Mouse (Mus musculus): ENCODE measurements around the gene Sesn3.
"Not testable (repeated sequence)": the region's sequence is repeated elsewhere in the genome, so short reads cannot be mapped to it uniquely, and the experiment has no call there.

The Sesn3 gene

GRCm38 (mm10) chr9:14274986-14275720, at the start of gene Sesn3:
Gene Sesn3 (plus strand): TSS chr9:14275067.
- peak; percentile 20 for DNase-seq (ENCODE audit: low spot score)

- not testable (repeated sequence) for DNase-seq (ENCODE audit: low spot score)
Observed at GRCm38 (mm10) chr9:14227086-14227485, 47.8 kb upstream of the Sesn3 start.

GRCm38 (mm10) chr9:14233702-14234373, 41.0 kb upstream of the Sesn3 start:
- DNase-seq (ENCODE audit: low spot score): no peak

- no peak for DNase-seq (ENCODE audit: low spot score)
Observed at GRCm38 (mm10) chr9:14235286-14235685, 39.6 kb upstream of the Sesn3 start.

GRCm38 (mm10) chr9:14241003-14241402, 33.9 kb upstream of the Sesn3 start:
- DNase-seq (ENCODE audit: low spot score): not testable (repeated sequence)

- no peak for DNase-seq (ENCODE audit: low spot score)
Observed at GRCm38 (mm10) chr9:14242308-14242707, 32.6 kb upstream of the Sesn3 start.

- DNase-seq (ENCODE audit: low spot score): no peak
Observed at GRCm38 (mm10) chr9:14244528-14244927, 30.3 kb upstream of the Sesn3 start.

GRCm38 (mm10) chr9:14245013-14245586, 29.8 kb upstream of the Sesn3 start:
- DNase-seq (ENCODE audit: low spot score): no peak

GRCm38 (mm10) chr9:14246016-14246799, 28.7 kb upstream of the Sesn3 start:
- no peak for DNase-seq (ENCODE audit: low spot score)

- no peak for DNase-seq (ENCODE audit: low spot score)
Observed at GRCm38 (mm10) chr9:14247480-14248208, 27.2 kb upstream of the Sesn3 start.

GRCm38 (mm10) chr9:14248209-14248596, 26.7 kb upstream of the Sesn3 start:
- DNase-seq (ENCODE audit: low spot score): no peak

- DNase-seq (ENCODE audit: low spot score): no peak
Observed at GRCm38 (mm10) chr9:14261150-14261549, 13.7 kb upstream of the Sesn3 start.

- DNase-seq (ENCODE audit: low spot score): no peak
Observed at GRCm38 (mm10) chr9:14262568-14262972, 12.3 kb upstream of the Sesn3 start.

- no peak for DNase-seq (ENCODE audit: low spot score)
Observed at GRCm38 (mm10) chr9:14266470-14266869, 8.4 kb upstream of the Sesn3 start.

- DNase-seq (ENCODE audit: low spot score): no peak
Observed at GRCm38 (mm10) chr9:14268578-14268977, 6.3 kb upstream of the Sesn3 start.

GRCm38 (mm10) chr9:14272921-14273320, 1.9 kb upstream of the Sesn3 start:
- DNase-seq (ENCODE audit: low spot score): no peak

GRCm38 (mm10) chr9:14274586-14274985, 281 bp upstream of the Sesn3 start:
- no peak for DNase-seq (ENCODE audit: low spot score)

GRCm38 (mm10) chr9:14275792-14276480, 1.1 kb downstream of the Sesn3 start:
- DNase-seq (ENCODE audit: low spot score): peak; percentile 93

- no peak for DNase-seq (ENCODE audit: low spot score)
Observed at GRCm38 (mm10) chr9:14276481-14277287, 1.8 kb downstream of the Sesn3 start.

- DNase-seq (ENCODE audit: low spot score): no peak
Observed at GRCm38 (mm10) chr9:14277365-14277991, 2.6 kb downstream of the Sesn3 start.

All from urinary bladder, postnatal 10 days (tissue).